Mouse (Mus musculus) liver, postnatal 0 days (tissue): ENCODE measurements around the gene Lrrc38.

Experiments
- CTCF ChIP-seq: sonication (generic); IDR thresholded peaks from 2 replicates; pipeline ENCODE4 v1.5.1; 2016; ENCODE audit warnings: antibody characterized with exemption, low read depth
- EP300 ChIP-seq: IDR thresholded peaks from 2 replicates; pipeline ENCODE4 v1.6.1; 2016; ENCODE audit warnings: antibody characterized with exemption, low read depth, mild to moderate bottlenecking

GRCm38 (mm10) chr4:143394181-143394580 is 44.6 kb downstream of the Lrrc38 start, which contains the start of gene Pramel1:
- TF ChIP-seq CTCF (no peak), EP300 (no peak)
